In the genomic region with DNA sequence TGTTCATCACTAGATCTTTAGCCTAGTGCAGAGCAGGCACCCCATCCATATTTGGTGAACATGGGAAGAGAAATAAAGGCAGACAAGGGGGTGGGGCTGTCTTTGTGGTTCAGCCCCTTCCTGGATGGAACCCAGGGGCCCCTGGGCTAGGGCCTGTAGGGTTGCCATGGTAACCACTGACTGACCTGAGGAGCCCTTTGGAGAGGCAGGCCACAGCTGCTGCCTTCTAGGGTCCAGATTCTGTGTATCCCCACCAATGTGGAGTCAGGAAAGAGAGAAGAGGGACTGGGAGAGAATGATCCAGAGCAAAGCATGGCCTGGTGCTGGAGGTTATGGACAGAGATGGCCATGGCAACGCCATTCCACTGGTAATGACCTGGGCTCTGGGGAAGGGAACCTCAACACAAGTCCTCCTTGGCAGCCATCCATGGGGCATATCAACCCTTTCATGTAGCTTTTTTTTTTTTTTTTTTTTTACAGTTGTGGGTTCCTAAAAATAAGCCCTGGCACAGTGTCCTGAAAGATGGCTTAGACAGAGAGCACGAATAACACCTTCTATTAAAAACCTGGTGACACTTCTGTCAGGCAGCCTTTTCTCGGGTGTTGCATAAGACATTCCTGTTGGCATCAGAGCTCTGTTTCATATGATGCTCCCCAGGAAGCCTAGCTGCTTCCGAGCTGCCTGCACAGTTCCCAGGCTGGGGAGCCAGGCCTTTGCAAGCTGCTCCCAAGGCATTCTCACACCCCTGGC, we compare ENCODE assay signal across 15 mouse cellular contexts. TPM values are rescaled to one million over a fixed set of nuclear protein-coding genes. Genes with fewer than 3 reads are reported as not detected.
DNase-seq lines count a peak whose midpoint lies in the region; ATAC-seq and TF ChIP-seq lines count a peak whose summit lies in the region.
"Had no signal": no experiment of that assay in that cellular context is flagged by ENCODE, and none has a peak within 500 bp of the region (broad histone marks: within the 10 kb centered on the region; RNA-seq: fewer than 3 reads in every experiment).

No protein-coding gene starts in this region.

- no peak overlapping the region for H3K27ac ChIP-seq in heart, embryonic 11.5 days (ENCODE audit: low read depth, low read length)
- H3K27ac ChIP-seq in MEL (ENCODE audit: control insufficient read depth, low read depth, low read length), result no peak overlapping the region
- H3K27ac ChIP-seq: liver, embryonic 14.5 days had no signal

- no peaks in the 10 kb centered on the region for H3K79me2 ChIP-seq in MEL (ENCODE audit: control insufficient read depth, insufficient read depth, low read length, poor library complexity)

- ATAC-seq in heart, embryonic 11.5 days (replicated peaks; ENCODE audit: insufficient number of reproducible peaks, low FRiP score, low TSS enrichment), result no peak
- ATAC-seq in activated CD4-positive, CD25-positive, alpha-beta regulatory T cell, adult 4 months, result no peak
- ATAC-seq: CD4-positive, CD25-positive, alpha-beta regulatory T cell, adult 4 months had no signal

- no peak overlapping the region for H3K4me3 ChIP-seq in heart, embryonic 11.5 days (ENCODE audit: low read depth, low read length)
- H3K4me3 ChIP-seq in MEL (ENCODE audit: control insufficient read depth in 1 of 2, insufficient read depth in 1 of 2, low read depth in 2 of 2, low read length in 2 of 2), result no peak overlapping the region
- H3K4me3 ChIP-seq: megakaryocyte, embryonic 14.5 days had no signal

- no peak for TF ChIP-seq RAD21 in MEL (IDR thresholded peaks at IDR 0.05; ENCODE audit: low read depth, low read length)

- H3K9me3 ChIP-seq in heart, embryonic 11.5 days (replicated peaks; ENCODE audit: control insufficient read depth, low read length), result no peaks in the 10 kb centered on the region
- no peaks in the 10 kb centered on the region for H3K9me3 ChIP-seq in MEL (replicated peaks; ENCODE audit: insufficient read depth, low read length)

- TF ChIP-seq EP300 in MEL (IDR thresholded peaks at IDR 0.05; ENCODE audit: low read depth in 1 of 2, low read length in 2 of 2), result no peak

- no peak overlapping the region for H3K4me2 ChIP-seq in heart, embryonic 11.5 days

- no peak overlapping the region for H3K9ac ChIP-seq in heart, embryonic 11.5 days (ENCODE audit: low read depth, low read length)
- H3K9ac ChIP-seq in MEL (ENCODE audit: control insufficient read depth, low read depth, low read length, poor library complexity, severe bottlenecking), result no peak overlapping the region
- H3K9ac ChIP-seq: liver, embryonic 14.5 days had no signal

- no peaks in the 10 kb centered on the region for H3K36me3 ChIP-seq in heart, embryonic 11.5 days (ENCODE audit: control insufficient read depth, insufficient read depth, low read length)
- H3K36me3 ChIP-seq in MEL (ENCODE audit: control insufficient read depth in 1 of 2, insufficient read depth in 2 of 2, low read length in 2 of 2), result no peaks in the 10 kb centered on the region

- 68% methylated on average over 4 of the region's 4 CpGs for WGBS in heart, embryonic 11.5 days (ENCODE audit: insufficient replicate concordance)

- peak; percentile 96 for DNase-seq in heart, adult 11 months
- DNase-seq in MEL (ENCODE audit: low read depth, low spot score), result no peak
- peak; percentile 51 to 56 for DNase-seq in cerebellum, postnatal 10 days
- peak; percentile 69 to 77 for DNase-seq in left cerebral cortex, adult 9 months (ENCODE audit: low spot score in 2 of 2)
- no peak for DNase-seq in layer of hippocampus, postnatal 10 days (ENCODE audit: low spot score in 2 of 2)
- DNase-seq in natural killer cell, adult 2 months (ENCODE audit: low spot score in 2 of 2), result no peak

- peaks cover 3% of the 10 kb centered on the region for H3K4me1 ChIP-seq in heart, embryonic 11.5 days (ENCODE audit: control insufficient read depth, insufficient read depth, low read length)
- no peaks in the 10 kb centered on the region for H3K4me1 ChIP-seq in MEL (ENCODE audit: control insufficient read depth in 1 of 2, insufficient read depth in 2 of 2, low read length in 2 of 2)

- no peak for TF ChIP-seq POLR2A in MEL (IDR thresholded peaks at IDR 0.05; ENCODE audit: control insufficient read depth in 1 of 2, insufficient read depth in 1 of 2, low read depth in 1 of 2, low read length in 2 of 2, poor library complexity in 1 of 2)

- H3K27me3 ChIP-seq in heart, embryonic 11.5 days (ENCODE audit: control insufficient read depth, insufficient read depth, low read length), result no peaks in the 10 kb centered on the region
- H3K27me3 ChIP-seq in MEL (ENCODE audit: control insufficient read depth in 1 of 2, insufficient read depth in 2 of 2, low read length in 2 of 2), result no peaks in the 10 kb centered on the region

- TF ChIP-seq CTCF in MEL (IDR thresholded peaks at IDR 0.05 in 2 of 3, conservative IDR thresholded peaks at IDR 0.05 in 1 of 3; ENCODE audit: control insufficient read depth in 1 of 3, insufficient read depth in 1 of 3, low read depth in 2 of 3, low read length in 3 of 3, poor library complexity in 1 of 3, severe bottlenecking in 1 of 3), result no peak

TF ChIP-seq in MEL, 35 proteins besides CTCF, POLR2A, EP300 and RAD21:
- TF ChIP-seq JUND (IDR thresholded peaks at IDR 0.05; ENCODE audit: low read depth, low read length) (no peak), ZNF384 (IDR thresholded peaks at IDR 0.05; ENCODE audit: low read depth, low read length) (0 out of 2 replicates have a peak, but pooled peaks have one; percentile 33), TBP (IDR thresholded peaks at IDR 0.05; ENCODE audit: low read depth, low read length) (no peak), HCFC1 (IDR thresholded peaks at IDR 0.05; ENCODE audit: low read depth, low read length) (no peak)

RNA-seq across cellular contexts. Expression of a gene that starts 16.7 kb away (rescaled TPM):
- not detected in 2 replicates for polyA plus RNA-seq in heart, embryonic 11.5 days (2014; fragmentation: Nextera tagmentation; extraction: Ambion mirVana)
- not detected in 2 replicates for total RNA-seq in MEL (2012; rRNA removed)
- not detected for polyA plus RNA-seq in MEL (2012; ENCODE audit: insufficient read depth in 1 of 2, insufficient read length in 2 of 2, low read depth in 1 of 2, low replicate concordance in 2 of 2, missing spikeins in 1 of 2)
- 10 to 100 TPM; 12.0 to 14.2 TPM for total RNA-seq in layer of hippocampus, postnatal 10 days (2021)
- polyA plus RNA-seq in activated CD4-positive, CD25-positive, alpha-beta regulatory T cell, adult 4 months (2017; shearing (Covaris generic)), result not detected
- total RNA-seq: granulocyte monocyte progenitor cell, adult 5-6 weeks; neutrophil, adult 5-6 weeks had no signal
- polyA plus RNA-seq: CD4-positive, CD25-positive, alpha-beta regulatory T cell, adult 4 months; large intestine, adult 2 months; liver, embryonic 14.5 days; stomach, embryonic 14.5 days had no signal

Comparison
In these comparisons a context has a peak if more than half of its experiments do, and no peak if none do; other contexts are left out.
1. DNase-seq: peak in heart, adult 11 months (single experiment), cerebellum, postnatal 10 days (2 of 2) and left cerebral cortex, adult 9 months (2 of 2); none in MEL (single experiment), layer of hippocampus, postnatal 10 days (0 of 2) and natural killer cell, adult 2 months (0 of 2).